Mouse (Mus musculus) neutrophil, adult 5-6 weeks (primary cell): ENCODE results near the gene Zfp319. TPM values are rescaled to one million over a fixed set of nuclear protein-coding genes. Genes with fewer than 3 reads are reported as not detected.
A peak's percentile ranks its signal among the peaks of the same experiment; 100 is the strongest.

Experiments used
- ATAC-seq: fragments of 151-379, 151-347 bp; 2 replicates; pipeline ENCODE4 v1.8.0; 2017; ENCODE audit warnings: mild to moderate bottlenecking, moderate TSS enrichment; ENCODE audit not compliant: insufficient number of reproducible peaks, poor library complexity, low FRiP score, severe bottlenecking; ENCODE audit errors: extremely low read depth
- total RNA-seq: library from RNA; stranded (forward); fragments of 200-1000 nt; gene quantifications from 2 replicates; pipeline ENCODE4 v1.2.3, GENCODE M21; 2017

Zfp319 gene
- total RNA-seq, 1 experiment from 2014 or later: 6.9 TPM

GRCm38 (mm10) chr8:95320224-95321139, 11.3 kb downstream of the Zfp319 start:
- ATAC-seq: peak; percentile 76

- no peak for ATAC-seq
These were observed 16.4 kb downstream of the Zfp319 start for GRCm38 (mm10) chr8:95315350-95315749.

- ATAC-seq: no peak
These were observed 17.0 kb downstream of the Zfp319 start for GRCm38 (mm10) chr8:95314707-95315106.

GRCm38 (mm10) chr8:95313857-95314256, 17.9 kb downstream of the Zfp319 start:
- no peak for ATAC-seq

- no peak for ATAC-seq
These were observed 18.9 kb downstream of the Zfp319 start for GRCm38 (mm10) chr8:95312836-95313235.

GRCm38 (mm10) chr8:95310342-95310970, 21.3 kb downstream of the Zfp319 start, which contains the start of gene Tepp:
Tepp (plus strand) TSS chr8:95310566.
- ATAC-seq: no peak

GRCm38 (mm10) chr8:95306431-95306830, 25.3 kb downstream of the Zfp319 start, which contains the start of gene Cngb1:
Cngb1 (minus strand) TSS chr8:95306585.
- no peak for ATAC-seq

- no peak for ATAC-seq
These were observed 26.2 kb downstream of the Zfp319 start for GRCm38 (mm10) chr8:95305526-95305925.

GRCm38 (mm10) chr8:95302410-95302809, 29.3 kb downstream of the Zfp319 start:
- ATAC-seq: peak; percentile 73; the same call in 1 of the 2 replicates

GRCm38 (mm10) chr8:95293891-95294290, 37.9 kb downstream of the Zfp319 start:
- ATAC-seq: no peak

GRCm38 (mm10) chr8:95293172-95293571, 38.6 kb downstream of the Zfp319 start:
- peak; percentile 34; the same call in 1 of the 2 replicates for ATAC-seq

GRCm38 (mm10) chr8:95289066-95289650, 42.6 kb downstream of the Zfp319 start:
- ATAC-seq: no peak

- ATAC-seq: no peak
These were observed 50.3 kb downstream of the Zfp319 start for GRCm38 (mm10) chr8:95281493-95281892.

Other genes starting within 250 kb of the Zfp319 start
- 1.2 and 2.2 TPM in 2 replicates for gene Kifc3, start 129.1 kb downstream of the Zfp319 start, total RNA-seq
- 0.12 TPM in 1 of 2 replicates, not detected in the other for gene Cngb1, start 25.4 kb downstream of the Zfp319 start, total RNA-seq
- gene Tepp, start 21.4 kb downstream of the Zfp319 start, total RNA-seq: not detected in 2 replicates
- 35.5 and 46.4 TPM in 2 replicates for gene Usb1, start 334 bp upstream of the Zfp319 start, total RNA-seq
- gene Mmp15, start 20.3 kb upstream of the Zfp319 start, total RNA-seq: 0.12 and 0.25 TPM in 2 replicates
- gene Cfap20, start 102.9 kb upstream of the Zfp319 start, total RNA-seq: 40.3 and 42.5 TPM in 2 replicates
- 24.4 and 25.7 TPM in 2 replicates for gene Csnk2a2, start 158.1 kb upstream of the Zfp319 start, total RNA-seq
- not detected in 2 replicates for gene Ccdc113, start 202.1 kb upstream of the Zfp319 start, total RNA-seq
- gene Prss54, start 244.4 kb upstream of the Zfp319 start, total RNA-seq: not detected in 2 replicates